Mouse (Mus musculus) heart, postnatal 0 days (tissue): ENCODE data around the gene Sbno2. TPM values are rescaled to one million over a fixed set of nuclear protein-coding genes. Genes with fewer than 3 reads are reported as not detected.

Experiments
- ATAC-seq: fragments of 200-750 bp; cut with Nextera tagmentation; 2 replicates; pipeline ENCODE4 v1.8.0; 2017; ENCODE audit warnings: low read depth, moderate number of reproducible peaks, moderate library complexity; ENCODE audit not compliant: insufficient read depth
- DNase-seq: peaks from one replicate; pipeline ENCODE4 v3.0.0-alpha.2; 2016; ENCODE audit warnings: low spot score
- H3K27ac ChIP-seq: fragments of 300-500 bp; sonication (generic); 2 replicates; pipeline ENCODE4 v1.5.1; 2014; ENCODE audit warnings: low read depth, mild to moderate bottlenecking
- H3K27me3 ChIP-seq: fragments of 300-500 bp; sonication (generic); 2 replicates; pipeline ENCODE4 v1.6.1; 2014; ENCODE audit warnings: low read length, mixed read lengths; ENCODE audit not compliant: control insufficient read depth, insufficient read depth
- H3K36me3 ChIP-seq: fragments of 300-500 bp; sonication (generic); replicated peaks from 2 replicates; pipeline ENCODE4 v1.6.1; 2014; ENCODE audit warnings: low read length, mixed read lengths; ENCODE audit not compliant: control insufficient read depth, insufficient read depth
- H3K4me1 ChIP-seq: fragments of 300-500 bp; sonication (generic); 2 replicates; pipeline ENCODE4 v1.6.1; 2014; ENCODE audit warnings: antibody characterized with exemption; ENCODE audit not compliant: control insufficient read depth, insufficient read depth
- H3K4me2 ChIP-seq: fragments of 300-500 bp; sonication (generic); 2 replicates; pipeline ENCODE4 v1.6.1; 2014; ENCODE audit warnings: low read depth, mild to moderate bottlenecking, low read length, moderate library complexity
- H3K4me3 ChIP-seq: fragments of 300-500 bp; sonication (generic); 2 replicates; pipeline ENCODE4 v1.5.1; 2014; ENCODE audit warnings: low read depth, low read length
- H3K9ac ChIP-seq: fragments of 300-500 bp; sonication (generic); replicated peaks from 2 replicates; pipeline ENCODE4 v1.6.1; 2014; ENCODE audit warnings: low read depth, low read length, mixed read lengths
- H3K9me3 ChIP-seq: fragments of 300-500 bp; sonication (generic); replicated peaks from 2 replicates; pipeline ENCODE4 v1.6.1; 2016; ENCODE audit warnings: low read length; ENCODE audit not compliant: control insufficient read depth
- CTCF ChIP-seq: IDR thresholded peaks from 2 replicates; pipeline ENCODE4 v1.5.1; 2016; ENCODE audit warnings: antibody characterized with exemption, control low read depth, low read depth
- EP300 ChIP-seq: IDR thresholded peaks from 2 replicates; pipeline ENCODE4 v1.6.1; 2016; ENCODE audit warnings: antibody characterized with exemption, low read depth
- WGBS: fragments of 180-500 bp; shearing (Covaris S2); extraction: QIAGEN DNeasy Blood & Tissue Kit; methylation state at CpG from one replicate; pipeline ENCODE4 v1.1.7; 2014; 5-methylcytosine and 5-hydroxymethylcytosine counted together
- polyA plus RNA-seq: library from polyadenylated mRNA; unstranded; fragments of >200 nt; fragmentation: Nextera tagmentation; extraction: Ambion mirVana; gene quantifications from 2 replicates; pipeline ENCODE4 v1.2.1, GENCODE M21; 2015
- total RNA-seq: library from RNA; depleted of rRNA; stranded (reverse); fragments of >200 nt; gene quantifications from 2 replicates; pipeline ENCODE4 v1.2.3, GENCODE M21; 2014; ENCODE audit warnings: low replicate concordance

Sbno2 gene
- total and polyA plus RNA-seq, 2 experiments from 2014 or later = 6.3 to 21.1 TPM

DNA sequence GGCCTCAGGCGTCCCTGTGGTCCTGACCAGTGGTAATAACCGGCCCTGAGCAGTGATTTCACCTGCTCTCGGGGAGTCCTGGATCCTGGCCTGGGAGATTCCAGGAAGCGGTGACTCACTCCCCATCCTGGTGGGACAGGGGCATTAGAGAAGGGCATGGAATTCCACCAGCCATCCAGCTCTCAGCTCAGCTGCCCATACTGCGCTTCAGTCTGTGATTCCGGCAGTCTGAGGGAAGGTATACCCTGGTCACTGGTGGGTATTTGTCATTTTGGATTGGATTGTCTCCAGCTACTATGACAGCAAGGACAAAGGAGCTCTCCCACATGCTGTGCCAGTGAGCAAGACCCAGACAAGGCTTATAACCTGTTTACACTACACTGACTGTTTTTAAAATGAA lies 2.3 kb upstream of the Sbno2 start:
- H3K4me2 ChIP-seq = no peak overlapping the region
- TF ChIP-seq CTCF = no peak
- TF ChIP-seq EP300 = no peak
- no peak for DNase-seq
- WGBS = 41% methylated on average over 6 of the region's 6 CpGs
- H3K27ac ChIP-seq = no peak overlapping the region
- no peaks in the 10 kb centered on the region for H3K9me3 ChIP-seq
- no peak overlapping the region for H3K4me3 ChIP-seq
- H3K4me1 ChIP-seq = no peaks in the 10 kb centered on the region
- no peak for ATAC-seq
- H3K36me3 ChIP-seq = no peaks in the 10 kb centered on the region
- no peak overlapping the region for H3K9ac ChIP-seq
- H3K27me3 ChIP-seq = no peaks in the 10 kb centered on the region

DNA sequence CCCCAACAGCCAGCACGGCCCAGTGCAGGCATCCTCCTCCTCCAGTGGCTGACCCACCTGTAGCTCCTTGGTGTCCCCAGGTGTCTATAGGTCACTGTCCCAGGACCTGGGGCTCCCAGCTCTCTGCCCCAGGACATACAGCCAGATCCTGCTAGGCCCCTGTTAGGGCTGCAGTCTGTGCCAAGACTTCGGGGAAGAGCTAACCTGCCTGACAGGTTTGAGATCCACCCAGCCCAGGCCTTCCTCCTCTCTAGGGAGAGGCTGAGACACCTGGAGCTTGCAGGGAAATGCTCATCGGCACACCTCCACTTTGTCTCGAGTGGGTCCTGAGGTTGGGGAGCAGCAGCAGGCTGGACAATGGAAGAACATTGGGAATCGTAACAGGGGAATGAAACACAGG lies 555 bp upstream of the Sbno2 start:
- Histone ChIP-seq H3K36me3 (no peaks in the 10 kb centered on the region), H3K4me2 (no peak overlapping the region), H3K4me3 (no peak overlapping the region), H3K9me3 (no peaks in the 10 kb centered on the region), H3K27me3 (no peaks in the 10 kb centered on the region), H3K27ac (no peak overlapping the region), H3K4me1 (peaks cover 6% of the 10 kb centered on the region), H3K9ac (no peak overlapping the region)
- 73% methylated on average over 5 of the region's 5 CpGs for WGBS
- DNase-seq = no peak
- ATAC-seq = no peak
- TF ChIP-seq CTCF = no peak
- no peak for TF ChIP-seq EP300

DNA sequence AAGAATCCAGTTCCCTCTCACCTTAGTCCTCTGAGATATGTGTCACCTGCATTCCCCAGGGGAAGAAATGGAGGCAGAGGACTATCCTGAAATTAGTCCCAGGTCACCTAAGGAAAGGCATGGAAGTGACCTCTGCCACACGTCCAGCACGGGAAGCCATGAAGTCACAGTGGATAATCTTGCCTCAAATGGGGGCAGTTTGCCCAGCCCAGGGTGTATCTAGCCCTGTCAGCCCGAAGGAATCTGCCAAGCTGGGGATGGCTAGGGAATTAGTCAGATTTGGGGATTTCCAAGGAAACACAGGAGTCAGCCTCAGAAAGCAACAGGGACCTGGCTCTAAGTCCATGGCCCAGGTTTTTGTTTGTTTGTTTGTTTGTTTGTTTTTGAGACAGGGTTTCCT lies 1.2 kb downstream of the Sbno2 start:
- H3K36me3 ChIP-seq = no peaks in the 10 kb centered on the region
- WGBS = 74% methylated on average over 3 of the region's 3 CpGs
- peaks cover 20% of the 10 kb centered on the region for H3K4me1 ChIP-seq
- no peak overlapping the region for H3K27ac ChIP-seq
- no peak for ATAC-seq
- DNase-seq = no peak
- no peaks in the 10 kb centered on the region for H3K9me3 ChIP-seq
- no peaks in the 10 kb centered on the region for H3K27me3 ChIP-seq
- H3K9ac ChIP-seq = no peak overlapping the region
- H3K4me3 ChIP-seq = no peak overlapping the region
- no peak overlapping the region for H3K4me2 ChIP-seq
- TF ChIP-seq EP300 = no peak

- WGBS = 84% methylated on average over 2 of the region's 2 CpGs
- Histone ChIP-seq H3K4me1 (peaks cover 20% of the 10 kb centered on the region), H3K27me3 (no peaks in the 10 kb centered on the region), H3K4me2 (peak overlapping the region; percentile 96; the same call in 1 of the 2 replicates), H3K9ac (no peak overlapping the region; the same call in 1 of the 2 replicates), H3K36me3 (no peaks in the 10 kb centered on the region), H3K27ac (peak overlapping the region; percentile 76), H3K4me3 (no peak overlapping the region), H3K9me3 (no peaks in the 10 kb centered on the region)
- no peak for DNase-seq
- no peak for ATAC-seq
- no peak for TF ChIP-seq CTCF
- TF ChIP-seq EP300 = no peak
Measured at GRCm38 (mm10) chr10:80103032-80103431, 2.3 kb downstream of the Sbno2 start.

GRCm38 (mm10) chr10:80102216-80102915 lies 3.0 kb downstream of the Sbno2 start:
- H3K27ac ChIP-seq = peak overlapping the region; percentile 76
- no peaks in the 10 kb centered on the region for H3K36me3 ChIP-seq
- WGBS = under 1% methylated on average over 54 of the region's 59 CpGs
- H3K9ac ChIP-seq = peak overlapping the region; percentile 83
- H3K27me3 ChIP-seq = no peaks in the 10 kb centered on the region
- H3K4me3 ChIP-seq = peak overlapping the region; percentile 77
- DNase-seq (peak; percentile 79), ATAC-seq (peak; percentile 89)
- H3K9me3 ChIP-seq = no peaks in the 10 kb centered on the region
- TF ChIP-seq CTCF (no peak), EP300 (peak; percentile 53; the same call in 1 of the 2 replicates)
- peak overlapping the region; percentile 96 for H3K4me2 ChIP-seq
- H3K4me1 ChIP-seq = peaks cover 25% of the 10 kb centered on the region

GRCm38 (mm10) chr10:80100982-80101381 lies 4.4 kb downstream of the Sbno2 start:
- Histone ChIP-seq H3K36me3 (no peaks in the 10 kb centered on the region), H3K4me3 (peak overlapping the region; percentile 77), H3K27ac (no peak overlapping the region), H3K9me3 (no peaks in the 10 kb centered on the region), H3K4me1 (peaks cover 37% of the 10 kb centered on the region), H3K4me2 (peak overlapping the region; percentile 96), H3K27me3 (no peaks in the 10 kb centered on the region), H3K9ac (no peak overlapping the region)
- TF ChIP-seq CTCF (no peak), EP300 (no peak)
- DNase-seq = no peak
- no peak for ATAC-seq
- 30% methylated on average over 11 of the region's 11 CpGs for WGBS
